Mouse (Mus musculus) layer of hippocampus, adult 9-11 months (tissue): Measurements from ENCODE around the gene Rad23a.

Source experiments
- DNase-seq: peaks from one replicate; pipeline ENCODE4 v3.0.0; 2022

Gene Rad23a

DNA sequence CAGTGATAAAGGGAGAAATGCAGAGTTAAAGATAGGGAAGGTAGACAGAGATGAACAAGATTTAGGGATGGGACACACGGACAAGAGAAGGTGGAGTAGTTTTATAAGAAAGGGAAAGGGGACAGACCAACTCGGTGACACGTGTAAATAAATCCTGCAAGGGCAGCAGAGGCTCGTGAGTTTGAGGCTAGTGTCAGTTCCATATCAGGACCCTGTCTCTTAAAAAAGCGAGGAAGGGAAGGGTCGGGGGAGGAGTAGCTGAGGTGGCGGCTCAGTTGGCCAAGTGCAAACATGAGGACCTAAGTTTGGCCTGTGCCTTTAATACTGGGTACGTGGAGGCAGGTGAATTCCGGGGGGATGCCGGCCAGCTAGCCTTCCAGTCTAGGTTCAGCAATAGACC lies 29.2 kb downstream of the Rad23a start:
- DNase-seq, result no peak

DNA sequence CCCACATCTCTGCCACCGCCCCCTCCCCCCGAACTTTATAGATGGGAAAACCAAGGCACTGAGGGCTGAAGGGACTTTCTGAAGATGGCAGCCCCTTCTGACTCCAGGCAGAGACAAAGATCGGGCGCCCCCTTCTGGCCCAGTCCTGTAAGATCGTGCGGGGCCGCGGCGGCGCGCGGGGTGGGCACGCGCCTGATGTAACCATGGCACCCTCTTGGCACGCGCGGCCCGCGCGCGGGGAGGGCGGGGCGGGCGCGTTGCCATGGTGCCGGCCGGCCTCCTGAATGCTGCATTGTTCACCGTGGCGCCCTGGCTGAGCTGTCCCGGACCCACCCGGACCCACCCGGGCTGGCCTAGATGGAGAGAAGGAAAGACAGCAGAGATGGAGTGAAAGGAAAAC lies 29.6 kb downstream of the Rad23a start:
- peak; percentile 96 for DNase-seq

GRCm38 (mm10) chr8:84809941-84810280 lies 30.6 kb downstream of the Rad23a start:
- no peak for DNase-seq

DNA sequence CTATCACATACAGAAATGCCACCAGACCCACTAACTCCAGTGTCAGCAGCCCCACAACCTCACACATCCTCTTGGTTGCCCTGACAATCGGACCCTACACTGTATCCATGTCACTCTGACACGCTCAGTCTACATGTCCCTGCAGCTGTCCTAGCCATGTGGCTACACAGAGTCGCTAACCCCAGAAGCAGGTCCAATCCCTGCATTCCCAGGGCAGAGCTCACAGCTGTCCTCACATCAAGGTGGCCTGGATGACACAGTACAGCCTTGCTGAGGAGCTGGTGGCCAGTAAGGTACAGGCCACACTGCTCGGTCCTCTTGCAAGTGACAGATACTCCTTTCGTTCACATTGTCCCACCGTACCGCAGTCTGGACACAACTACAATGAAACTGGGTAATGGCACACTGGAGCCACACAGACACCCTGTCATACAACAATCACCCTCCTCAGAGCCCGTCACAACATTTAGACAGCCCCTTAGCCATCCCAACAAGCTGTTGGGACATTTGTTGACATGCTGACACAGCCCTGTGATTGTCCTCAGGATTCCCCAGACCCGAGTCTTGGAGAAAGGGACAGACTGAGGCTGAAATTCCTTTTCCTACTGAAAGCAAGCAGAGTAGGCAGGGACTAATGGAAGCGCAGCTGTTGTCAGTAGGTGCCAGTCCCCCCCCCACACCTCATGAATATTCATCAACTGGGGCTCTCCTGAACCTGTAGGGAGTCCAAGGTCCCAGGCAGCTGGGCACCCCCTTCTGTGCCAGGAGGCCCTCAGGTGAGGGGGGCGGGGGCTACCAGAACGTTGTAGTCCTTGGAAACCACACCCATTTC lies 31.1 kb downstream of the Rad23a start:
- no peak for DNase-seq

- DNase-seq, result no peak
Observed at GRCm38 (mm10) chr8:84806031-84806430, 34.4 kb downstream of the Rad23a start.

GRCm38 (mm10) chr8:84799999-84800831 lies 40.2 kb downstream of the Rad23a start, which contains the start of gene Nfix:
Gene Nfix (minus strand): TSS chr8:84800344.
- peak; percentile 65 for DNase-seq

DNA sequence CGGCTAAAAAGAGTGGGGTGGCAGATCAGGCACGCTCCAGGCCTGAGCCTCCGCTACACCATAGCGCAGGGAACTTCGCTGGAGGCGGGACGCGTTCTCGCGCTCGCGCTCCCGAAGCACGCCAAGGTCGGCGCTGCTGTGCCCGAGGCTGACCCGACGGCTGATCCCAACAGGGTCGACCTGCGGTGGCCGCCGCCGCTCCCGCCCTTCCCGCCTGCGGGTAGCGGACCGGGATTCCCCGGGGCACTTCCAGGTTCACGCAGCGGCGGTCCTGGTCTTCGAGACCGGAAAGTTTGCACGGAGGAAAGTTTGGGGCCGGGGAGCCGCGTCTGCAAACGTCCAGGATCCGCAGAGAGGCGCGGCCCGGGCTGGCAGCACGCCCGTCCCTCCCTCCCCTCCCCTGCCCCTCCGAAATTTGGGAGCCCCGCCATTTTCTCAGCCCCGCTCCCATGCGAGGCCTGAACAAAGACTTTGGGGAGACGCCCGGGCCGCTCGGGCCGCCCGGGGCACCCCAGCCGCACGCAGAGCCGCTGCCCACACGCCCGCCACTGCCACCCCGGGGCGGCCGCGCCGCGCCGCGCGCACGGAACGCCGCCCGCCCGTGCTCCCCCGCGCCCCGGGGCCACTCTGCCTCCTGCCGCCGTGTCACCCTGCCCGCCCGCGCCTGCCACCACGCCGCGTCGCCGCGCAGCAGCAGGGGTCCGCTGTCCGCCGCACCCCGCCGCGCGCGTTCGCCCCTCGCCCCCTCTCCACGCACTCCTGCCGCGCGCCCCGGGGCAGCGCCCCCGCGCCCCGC lies 41.1 kb downstream of the Rad23a start:
- no peak for DNase-seq

DNA sequence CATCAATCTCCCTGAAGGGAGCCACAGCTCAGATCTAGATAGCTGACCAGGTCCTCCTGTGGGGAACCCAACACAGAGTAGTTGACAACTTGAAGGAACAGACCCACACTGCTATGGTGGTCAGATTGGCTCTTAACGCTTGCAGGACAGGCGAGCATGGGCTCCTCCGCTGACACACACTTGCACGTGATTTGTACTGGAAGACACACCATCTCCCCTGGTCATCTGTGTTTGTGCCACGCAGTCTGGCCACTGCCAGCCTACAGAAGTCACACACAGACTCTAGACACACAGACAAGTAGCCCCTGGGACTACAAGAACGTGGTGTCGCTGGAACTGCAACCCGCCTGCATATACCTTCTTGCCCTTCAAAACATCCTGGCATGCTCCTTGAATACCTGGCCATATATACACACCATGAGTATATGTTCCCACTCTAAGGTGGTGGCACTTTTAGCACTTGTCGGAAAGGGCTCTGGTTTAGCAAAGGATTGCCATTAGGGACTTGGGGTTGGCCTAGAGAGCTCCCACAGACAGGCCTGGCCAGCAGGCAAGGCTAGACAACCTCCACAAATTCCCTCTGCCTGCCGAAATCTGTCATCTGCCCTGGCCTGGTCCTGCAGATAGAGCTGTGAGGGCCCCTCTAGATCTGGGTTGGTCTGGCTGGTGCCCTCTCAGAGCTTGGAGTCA lies 41.9 kb downstream of the Rad23a start:
- DNase-seq, result no peak

DNA sequence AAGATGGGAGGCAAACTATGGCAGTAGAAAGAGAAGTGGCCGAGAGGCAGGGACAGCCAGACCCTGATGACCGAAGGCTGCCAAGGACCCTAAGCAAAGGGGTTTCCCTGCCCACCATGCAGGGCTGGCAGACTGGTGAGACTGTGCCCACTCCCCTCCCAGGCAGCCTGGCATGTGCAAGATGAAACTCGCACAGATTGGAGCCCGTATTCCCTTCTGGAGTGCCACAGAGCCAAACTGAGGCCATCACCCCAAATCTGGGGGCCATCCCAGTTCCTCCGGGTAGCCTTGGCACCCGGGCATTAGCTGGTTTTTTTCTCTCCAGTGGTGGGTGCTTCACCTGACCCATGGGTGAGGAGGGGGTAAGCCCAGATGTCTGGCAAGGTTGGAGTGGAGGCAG lies 42.5 kb downstream of the Rad23a start:
- DNase-seq, result no peak

- DNase-seq, result no peak
Observed at GRCm38 (mm10) chr8:84797256-84797797, 43.1 kb downstream of the Rad23a start.

DNA sequence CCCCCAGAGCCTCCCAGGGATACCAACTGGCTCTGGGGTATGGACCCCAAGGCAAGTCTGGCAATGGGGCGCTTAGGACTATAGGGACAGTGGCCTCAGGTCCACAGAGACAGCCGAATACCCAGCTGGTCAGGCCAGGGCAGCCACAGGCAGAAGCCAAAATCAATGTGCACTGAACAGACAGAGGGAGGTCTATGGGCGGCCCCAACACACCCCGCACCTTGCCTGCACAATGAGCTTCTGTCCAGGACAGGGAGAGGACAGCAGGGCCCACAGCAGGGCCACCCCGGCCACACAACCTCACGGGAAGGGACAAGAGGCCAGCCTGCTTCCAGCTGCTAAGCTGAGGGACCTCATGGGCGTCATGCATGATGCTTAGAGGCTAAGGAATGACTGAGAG lies 46.0 kb downstream of the Rad23a start:
- DNase-seq, result no peak

DNA sequence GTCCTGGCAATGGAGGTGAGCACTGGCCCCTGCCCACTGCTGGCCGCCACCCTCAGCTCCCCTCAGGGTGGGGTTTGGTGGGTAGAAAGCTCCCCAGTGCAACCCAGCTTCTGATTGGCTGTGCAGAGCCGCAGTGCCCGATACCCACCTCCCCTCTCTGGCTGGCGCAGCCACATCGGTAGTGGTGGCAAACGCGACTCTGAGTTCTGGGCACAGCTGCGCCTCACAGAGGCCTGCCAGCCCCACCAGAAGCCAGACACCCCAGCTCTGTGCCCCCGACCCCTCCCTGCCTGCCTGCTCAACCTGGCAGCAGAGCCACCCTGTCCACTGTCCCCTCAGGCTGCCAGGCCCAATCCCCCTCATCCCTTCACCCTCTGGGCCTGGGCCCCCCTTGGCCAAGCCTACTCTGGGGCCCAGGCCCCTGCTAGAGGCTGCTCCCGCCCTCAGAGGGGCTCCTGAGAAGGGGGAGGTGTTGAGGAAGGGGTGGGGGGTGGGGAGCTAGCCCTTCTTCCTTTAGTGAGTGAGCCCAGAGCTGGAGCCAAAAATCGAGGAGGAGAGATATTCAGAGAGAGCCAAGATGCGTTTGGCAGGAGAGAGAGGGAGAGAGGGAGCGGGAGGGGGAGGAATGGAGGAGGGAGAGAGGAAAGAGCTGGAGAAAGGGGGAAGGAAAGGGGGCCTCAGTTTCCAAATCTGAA lies 46.5 kb downstream of the Rad23a start:
- DNase-seq, result peak; percentile 87

DNA sequence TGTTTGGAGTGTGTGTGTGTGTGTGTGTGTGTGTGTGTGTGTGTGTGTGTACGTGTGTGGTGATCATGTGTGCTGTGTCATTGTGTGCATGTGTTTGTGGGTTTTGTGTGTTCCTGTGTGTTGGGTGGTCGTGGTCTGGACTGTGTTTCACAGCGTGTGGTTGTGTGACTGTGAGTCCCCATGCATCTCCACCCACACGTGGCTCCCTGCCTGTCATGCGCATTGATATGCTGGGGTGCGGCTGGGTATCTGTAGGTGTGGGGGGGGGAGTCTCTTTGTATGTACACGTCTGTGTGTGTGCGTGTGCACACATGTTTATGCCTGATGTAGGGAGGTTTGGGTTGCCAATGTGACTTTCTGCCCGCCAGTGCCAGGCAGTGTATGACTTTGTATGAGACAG lies 47.3 kb downstream of the Rad23a start:
- peak; percentile 78 for DNase-seq

DNA sequence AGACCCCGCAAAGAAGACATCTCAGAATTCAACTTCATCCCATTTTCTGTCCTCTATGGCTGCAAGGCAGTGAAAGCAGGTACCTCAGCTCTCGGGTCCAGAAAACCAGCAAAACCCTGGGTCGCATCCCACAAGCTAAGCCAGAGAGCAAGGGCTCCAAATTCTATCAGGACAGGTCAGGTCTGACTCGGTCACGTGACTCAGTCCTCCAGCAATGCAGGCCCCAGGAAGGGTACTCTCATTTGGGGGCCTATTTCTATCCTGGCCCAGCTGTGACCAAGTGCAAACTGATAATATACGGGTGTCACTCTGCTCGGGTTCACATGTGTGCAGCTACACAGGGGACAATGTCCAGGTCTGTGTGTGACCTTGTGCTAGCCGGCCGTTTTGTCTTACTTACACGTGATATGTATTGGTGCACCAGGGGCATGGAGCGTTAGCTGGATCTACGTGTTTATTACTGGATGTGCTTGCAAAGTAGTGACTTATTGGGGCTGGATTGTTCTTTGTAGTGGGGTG lies 48.0 kb downstream of the Rad23a start:
- no peak for DNase-seq

GRCm38 (mm10) chr8:84790537-84790936 lies 49.9 kb downstream of the Rad23a start:
- DNase-seq, result no peak

DNA sequence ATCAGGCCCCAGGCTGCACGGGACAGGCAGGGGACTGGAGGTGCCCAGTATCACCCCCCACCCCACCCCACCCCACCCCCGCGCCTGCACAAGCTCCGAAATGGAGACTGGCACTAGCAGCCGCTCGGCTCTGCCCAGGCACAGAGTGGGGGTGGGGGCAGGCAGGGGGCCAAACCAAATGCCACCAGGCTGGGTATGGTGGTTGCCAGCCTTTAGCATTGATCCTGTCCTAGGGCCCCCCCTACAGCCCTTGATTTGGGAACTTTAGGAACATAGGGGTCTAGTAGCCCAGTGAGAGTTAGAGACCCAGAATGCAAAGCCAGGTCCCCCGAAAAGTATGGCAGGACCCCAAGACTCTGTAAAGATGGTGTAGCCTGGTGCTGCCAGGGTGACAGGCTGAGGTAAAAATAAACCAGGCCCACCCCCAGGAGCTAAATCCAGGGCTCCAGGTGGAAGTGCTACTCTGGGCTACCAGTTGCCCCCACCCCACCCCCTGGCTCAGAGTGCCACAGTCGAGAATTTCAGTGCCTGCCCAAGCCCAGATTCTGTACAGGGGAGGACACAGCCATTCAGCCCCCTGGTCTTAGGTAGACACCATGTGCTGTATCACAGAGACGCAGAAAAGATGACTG lies 50.5 kb downstream of the Rad23a start:
- DNase-seq, result peak; percentile 85

- no peak for DNase-seq
Observed at GRCm38 (mm10) chr8:84789345-84789744, 51.1 kb downstream of the Rad23a start.

DNA sequence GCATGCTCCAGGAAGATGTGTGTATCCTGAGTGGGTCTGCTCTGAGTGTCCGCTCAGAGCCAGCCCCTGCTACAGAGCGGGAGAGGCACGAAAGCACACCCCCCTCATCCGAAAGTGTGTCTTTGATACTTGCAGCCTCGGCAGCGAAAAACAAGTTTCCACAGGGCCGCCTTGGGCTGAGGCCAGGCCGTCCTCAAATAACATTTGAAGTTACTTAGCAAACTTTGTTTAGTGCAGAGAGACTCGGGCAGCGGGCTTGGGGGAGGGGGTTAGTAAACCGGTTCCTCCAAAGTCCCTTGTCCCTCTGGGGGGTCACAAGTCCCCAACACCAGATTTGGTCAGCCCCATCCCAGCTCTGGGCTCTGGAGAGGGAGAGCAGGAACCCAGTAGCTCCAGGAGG lies 51.6 kb downstream of the Rad23a start:
- DNase-seq, result no peak

DNA sequence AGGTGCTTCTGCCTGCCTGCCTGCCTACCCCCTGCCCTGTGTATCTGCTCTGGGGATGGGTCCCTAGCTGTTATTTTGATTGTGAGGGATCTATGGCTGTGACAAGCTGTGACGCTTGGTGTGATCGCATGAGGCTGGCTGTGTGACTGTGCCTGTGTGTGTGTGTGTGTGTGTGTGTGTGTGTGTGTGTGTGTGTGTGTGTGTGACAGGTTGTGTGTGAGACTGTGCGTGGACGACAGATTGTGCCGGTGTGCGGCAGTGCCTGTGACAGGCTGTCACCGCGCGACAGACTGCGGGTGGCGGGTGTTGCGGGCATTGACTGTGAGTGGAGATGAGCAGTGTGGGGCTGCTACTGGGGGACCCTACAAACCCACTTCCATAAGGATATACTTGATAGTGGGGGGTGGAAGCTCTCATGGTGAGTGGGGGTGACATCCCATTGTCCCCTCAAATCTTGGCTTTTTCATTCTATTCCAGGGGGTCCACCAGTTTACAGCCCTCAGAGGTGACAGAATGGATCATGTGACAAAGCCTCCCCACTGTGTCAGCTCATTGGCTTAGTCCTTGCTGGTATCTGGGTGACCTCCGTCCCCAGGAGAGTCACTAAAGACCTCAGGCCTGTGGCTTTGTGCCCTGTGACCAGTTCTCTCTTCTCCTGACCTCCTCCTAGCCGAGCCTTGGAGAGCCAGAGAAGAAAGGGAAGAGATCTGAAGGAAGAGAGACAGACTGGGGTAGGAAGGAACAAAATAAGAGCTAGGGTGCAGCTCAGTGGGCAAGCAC lies 52.8 kb downstream of the Rad23a start:
- no peak for DNase-seq

DNA sequence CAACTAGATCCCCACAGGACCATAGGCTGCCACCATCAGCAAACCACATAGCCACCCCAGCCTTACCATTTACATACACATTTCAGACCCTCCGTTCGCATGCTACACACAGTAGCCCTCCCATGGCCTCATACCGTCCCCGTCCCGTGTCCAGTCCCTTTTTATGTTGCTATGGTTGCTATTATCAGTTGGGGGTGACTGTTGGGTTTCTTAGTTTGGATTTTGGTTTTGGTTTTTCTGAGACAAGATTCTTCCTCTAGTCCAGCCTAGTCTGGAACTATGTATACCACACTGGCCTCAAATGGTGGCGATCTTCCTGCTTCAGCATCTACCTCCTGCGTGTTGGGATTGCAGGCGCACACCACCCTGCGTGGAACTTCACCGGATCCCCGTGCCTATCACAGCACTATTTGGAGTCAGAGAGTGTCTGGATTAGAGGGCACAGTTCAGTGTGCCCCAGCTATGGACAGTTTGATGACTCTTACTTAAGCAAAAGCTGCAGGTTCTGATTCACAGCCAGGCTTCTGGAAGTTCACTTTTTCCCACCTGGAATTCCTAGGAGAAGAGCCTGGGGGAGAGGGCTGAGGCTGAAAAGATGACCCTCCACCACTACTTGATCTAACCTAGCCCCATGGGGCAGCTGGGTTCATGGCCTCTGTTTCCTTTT lies 53.5 kb downstream of the Rad23a start:
- DNase-seq, result no peak
